Mouse (Mus musculus): Measurements from ENCODE around the gene Lrrc8c. TPM values are rescaled to one million over a fixed set of nuclear protein-coding genes. Genes with fewer than 3 reads are reported as not detected.

The Lrrc8c gene
- polyA plus RNA-seq, 1 experiment = 3.0 TPM

DNA sequence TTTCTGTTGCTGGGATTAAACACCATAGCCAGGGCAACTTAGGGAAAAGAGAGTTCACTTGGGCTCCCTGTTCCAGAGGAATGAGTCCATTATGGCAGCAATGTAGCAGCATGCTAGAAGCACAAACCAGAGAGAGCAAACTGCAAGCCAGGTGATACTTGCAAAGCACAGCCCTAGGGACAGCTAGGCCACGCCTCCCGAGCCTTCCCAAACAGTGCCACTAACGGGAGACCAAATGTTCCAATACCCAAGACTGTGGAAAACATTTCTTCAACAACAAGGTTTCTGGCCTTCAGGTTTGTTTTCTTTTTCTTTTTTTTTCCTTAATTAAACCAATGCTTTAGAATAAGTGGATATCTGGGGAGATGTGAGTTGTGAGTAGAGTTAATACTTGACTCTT lies 38.2 kb downstream of the Lrrc8c start:
- Histone ChIP-seq H3K4me3 (ENCODE audit: insufficient read depth, low read depth, low read length) (no peak overlapping the region), H3K27ac (replicated peaks; ENCODE audit: low read depth, low read length) (no peak overlapping the region), H3K4me1 (ENCODE audit: control insufficient read depth, insufficient read depth, insufficient read length, low read length) (peaks cover 15% of the 10 kb centered on the region; the same call in 1 of the 2 replicates)

DNA sequence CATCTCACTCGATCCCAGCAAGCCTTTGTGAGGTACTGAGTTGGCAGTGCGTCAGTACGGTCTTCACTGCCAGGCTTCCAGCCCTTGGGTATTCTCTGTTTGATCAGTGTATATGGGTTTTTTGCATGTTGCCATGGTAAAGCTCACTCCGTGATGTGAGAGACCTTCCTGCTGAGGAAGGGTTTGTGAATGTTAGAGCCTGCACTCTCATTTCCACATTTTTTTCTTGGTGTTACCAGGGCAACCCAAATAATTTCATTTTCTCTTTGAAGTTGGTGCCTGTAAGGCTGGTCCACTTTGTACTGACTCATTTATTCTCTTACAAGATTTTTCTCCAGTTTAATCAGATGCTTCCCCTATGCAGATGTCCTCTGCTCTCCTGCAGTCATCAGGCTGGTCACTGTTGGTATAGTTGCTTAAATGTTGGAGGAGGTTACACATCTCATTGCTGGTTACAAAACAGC lies 38.6 kb downstream of the Lrrc8c start:
- Histone ChIP-seq H3K27ac (replicated peaks; ENCODE audit: low read depth, low read length) (no peak overlapping the region), H3K4me1 (ENCODE audit: control insufficient read depth, insufficient read depth, insufficient read length, low read length) (peaks cover 11% of the 10 kb centered on the region; the same call in 1 of the 2 replicates), H3K4me3 (ENCODE audit: insufficient read depth, low read depth, low read length) (no peak overlapping the region)

DNA sequence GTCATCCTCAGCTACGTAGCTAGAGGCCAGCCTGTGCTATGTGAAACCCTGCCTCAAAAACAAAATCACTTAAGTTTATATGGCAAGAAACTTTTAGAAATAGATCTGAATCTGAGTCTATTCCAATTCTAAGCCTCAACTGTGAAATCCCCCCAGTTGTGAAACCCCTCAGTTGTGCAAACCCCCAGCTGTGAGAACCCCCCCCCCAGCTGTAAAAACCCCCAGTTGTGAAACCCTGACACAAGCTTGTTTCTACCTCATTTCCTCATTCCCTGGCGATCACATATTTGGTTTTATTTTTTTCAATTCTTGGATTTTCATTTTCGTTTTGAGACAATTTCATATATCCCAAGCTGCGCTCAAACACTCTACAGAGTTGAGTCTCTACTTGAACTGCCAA lies 39.3 kb downstream of the Lrrc8c start:
- peaks cover 10% of the 10 kb centered on the region; the same call in 1 of the 2 replicates for H3K4me1 ChIP-seq (ENCODE audit: control insufficient read depth, insufficient read depth, insufficient read length, low read length)
- H3K4me3 ChIP-seq (ENCODE audit: insufficient read depth, low read depth, low read length) = no peak overlapping the region
- H3K27ac ChIP-seq (replicated peaks; ENCODE audit: low read depth, low read length) = no peak overlapping the region

DNA sequence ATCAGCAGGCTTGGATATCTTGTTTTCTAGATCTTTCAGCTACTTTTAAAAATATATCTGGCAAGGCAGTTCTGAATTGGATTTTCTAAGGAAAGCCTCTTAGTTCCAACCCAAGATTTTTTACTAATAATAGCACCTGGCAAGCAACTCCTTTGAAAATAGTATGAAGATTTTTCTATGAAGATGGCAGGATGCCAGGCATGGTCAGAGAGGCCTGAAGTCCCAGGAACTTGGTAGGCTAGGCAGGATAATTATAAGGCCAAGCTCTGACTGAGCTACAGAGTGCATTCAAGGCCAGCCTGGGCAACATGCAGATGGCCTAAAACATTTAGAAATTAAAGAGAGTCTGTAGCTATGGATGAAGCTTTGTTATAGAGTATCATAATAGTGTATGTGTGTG lies 42.7 kb downstream of the Lrrc8c start:
- Histone ChIP-seq H3K4me1 (ENCODE audit: control insufficient read depth, insufficient read depth, insufficient read length, low read length) (peaks cover 11% of the 10 kb centered on the region; the same call in 1 of the 2 replicates), H3K4me3 (ENCODE audit: insufficient read depth, low read depth, low read length) (no peak overlapping the region), H3K27ac (replicated peaks; ENCODE audit: low read depth, low read length) (no peak overlapping the region)

DNA sequence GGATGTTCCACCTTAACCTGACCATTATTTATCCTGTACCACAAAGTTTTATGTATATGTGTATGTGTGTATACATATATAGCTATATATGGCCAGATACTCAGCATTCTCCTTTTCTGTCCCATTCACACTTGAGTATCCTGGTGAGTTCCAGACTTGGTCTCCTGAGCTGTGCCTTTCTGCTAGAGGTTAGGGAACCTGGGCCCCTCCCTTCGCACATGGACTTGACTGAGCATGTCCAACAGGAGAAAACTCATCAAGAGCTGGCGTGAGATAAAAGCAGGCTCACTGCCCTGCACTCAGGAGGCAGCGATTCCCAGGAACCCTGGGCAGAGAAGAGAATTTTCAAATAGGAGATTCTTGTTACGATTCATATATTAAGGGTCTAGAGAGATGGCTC lies 45.6 kb downstream of the Lrrc8c start:
- no peak overlapping the region for H3K27ac ChIP-seq (replicated peaks; ENCODE audit: low read depth, low read length)
- H3K4me3 ChIP-seq (ENCODE audit: insufficient read depth, low read depth, low read length) = no peak overlapping the region

DNA sequence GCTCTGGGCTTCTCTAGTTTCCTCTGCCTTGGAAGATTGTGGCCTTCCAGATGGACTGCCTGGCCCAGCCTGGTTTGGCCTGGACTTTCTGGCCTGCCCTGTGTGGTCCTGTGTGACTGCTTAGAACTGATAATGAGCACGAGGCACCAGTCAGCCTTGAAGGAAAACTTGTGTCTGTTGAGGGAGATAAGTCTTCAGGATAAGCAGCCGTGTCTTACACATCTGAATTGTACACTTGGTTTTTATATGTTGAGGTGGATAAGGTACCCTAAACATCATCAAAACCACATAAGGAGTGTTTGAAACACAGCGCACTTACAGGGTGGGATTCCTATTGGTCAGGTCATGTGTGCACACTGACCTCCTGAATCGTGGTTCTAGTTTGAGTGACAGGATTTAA lies 46.6 kb downstream of the Lrrc8c start:
- H3K4me3 ChIP-seq (ENCODE audit: insufficient read depth, low read depth, low read length) = no peak overlapping the region
- no peak overlapping the region for H3K27ac ChIP-seq (replicated peaks; ENCODE audit: low read depth, low read length)

More for the DNA sequence above, 45.6 kb downstream of the Lrrc8c start:
- peaks cover 17% of the 10 kb centered on the region; the same call in 1 of the 2 replicates for H3K4me1 ChIP-seq (ENCODE audit: control insufficient read depth, insufficient read depth, insufficient read length, low read length)

DNA sequence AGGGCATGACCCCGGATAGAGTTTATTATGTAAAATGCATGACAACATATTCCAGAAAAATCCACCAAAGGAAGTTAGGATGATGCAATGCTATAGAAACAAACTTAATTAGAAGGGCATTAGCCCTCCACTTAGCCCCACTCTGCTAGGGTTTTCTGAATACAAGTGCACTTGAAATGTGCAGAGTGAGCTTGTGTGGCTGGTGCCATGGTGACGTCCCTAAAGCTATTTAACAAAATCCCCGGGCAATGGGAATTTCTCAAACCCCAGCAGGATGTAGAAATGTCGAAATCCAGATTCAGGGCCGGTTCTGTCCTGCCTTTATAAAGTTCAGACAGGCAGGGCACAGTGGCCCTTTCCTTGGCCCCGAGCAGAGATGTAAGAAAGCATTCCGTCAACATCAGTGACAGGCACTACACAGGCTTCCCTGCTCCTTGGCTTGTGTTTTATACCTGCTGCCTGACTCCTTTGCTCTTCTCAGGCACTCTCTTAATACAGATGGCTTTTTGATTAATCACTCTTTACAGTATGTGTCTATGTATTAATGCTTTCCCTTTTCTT lies 47.7 kb downstream of the Lrrc8c start:
- Histone ChIP-seq H3K27ac (replicated peaks; ENCODE audit: low read depth, low read length) (no peak overlapping the region), H3K4me3 (ENCODE audit: insufficient read depth, low read depth, low read length) (no peak overlapping the region), H3K4me1 (ENCODE audit: control insufficient read depth, insufficient read depth, insufficient read length, low read length) (peaks cover 12% of the 10 kb centered on the region)

More for the DNA sequence above, 46.6 kb downstream of the Lrrc8c start:
- peaks cover 14% of the 10 kb centered on the region for H3K4me1 ChIP-seq (ENCODE audit: control insufficient read depth, insufficient read depth, insufficient read length, low read length)

DNA sequence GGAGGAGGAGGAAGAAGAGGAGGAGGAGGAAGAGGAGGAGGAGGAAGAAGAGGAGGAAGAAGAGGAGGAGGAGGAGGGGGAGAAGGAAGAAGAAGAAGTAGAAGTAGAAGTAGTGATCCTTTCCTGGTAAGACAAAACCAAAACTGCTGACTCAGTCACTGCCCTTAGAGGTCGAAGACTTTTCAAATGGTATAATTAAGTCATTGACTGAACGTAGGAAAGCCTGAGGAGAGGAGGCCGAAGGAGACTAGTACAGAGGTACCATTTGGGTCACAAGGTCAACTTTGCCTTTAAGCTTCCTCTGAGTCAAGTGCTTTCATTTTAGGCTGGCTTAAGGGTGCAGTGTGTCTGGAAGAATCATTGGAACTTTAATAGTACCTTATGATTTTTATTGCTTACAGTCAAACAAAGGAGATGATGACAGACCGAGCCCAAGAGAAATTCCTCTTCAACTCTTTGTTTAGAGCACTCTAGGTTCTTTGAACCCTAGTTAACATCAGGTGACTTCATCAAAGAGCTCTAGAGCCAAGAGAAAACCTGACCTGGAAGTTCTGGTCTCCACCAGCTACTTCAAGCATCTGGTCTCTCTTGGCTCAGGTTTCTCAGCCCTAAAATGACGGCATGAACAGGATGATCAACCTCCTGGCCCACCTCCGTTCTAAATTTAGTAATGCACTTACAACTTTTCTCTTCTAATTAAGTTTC lies 49.0 kb downstream of the Lrrc8c start:
- peaks cover 12% of the 10 kb centered on the region for H3K4me1 ChIP-seq (ENCODE audit: control insufficient read depth, insufficient read depth, insufficient read length, low read length)
- H3K27ac ChIP-seq (replicated peaks; ENCODE audit: low read depth, low read length) = peak overlapping the region; percentile 73
- H3K4me3 ChIP-seq (ENCODE audit: insufficient read depth, low read depth, low read length) = no peak overlapping the region

DNA sequence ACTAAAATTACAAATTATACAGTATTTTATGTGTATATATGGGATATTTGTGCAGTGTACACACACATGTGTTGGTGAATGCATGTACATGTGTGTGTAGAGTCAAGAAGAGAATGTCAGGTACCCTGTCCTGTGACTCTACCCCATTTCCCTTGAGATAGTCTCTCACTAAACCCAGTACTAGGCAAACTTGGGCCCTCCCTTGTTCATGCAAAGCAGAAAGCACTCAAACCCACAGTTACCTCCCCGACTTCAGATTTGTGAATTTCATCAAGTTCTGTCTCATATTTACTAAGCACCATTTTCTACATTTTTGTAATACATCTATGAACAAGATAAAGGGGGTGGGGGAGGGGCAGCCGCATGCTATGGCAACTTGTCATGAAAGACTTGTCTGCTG lies 50.0 kb downstream of the Lrrc8c start:
- H3K4me3 ChIP-seq (ENCODE audit: insufficient read depth, low read depth, low read length) = no peak overlapping the region
- H3K4me1 ChIP-seq (ENCODE audit: control insufficient read depth, insufficient read depth, insufficient read length, low read length) = peaks cover 14% of the 10 kb centered on the region
- H3K27ac ChIP-seq (replicated peaks; ENCODE audit: low read depth, low read length) = peak overlapping the region; percentile 48; the same call in 1 of the 2 replicates

DNA sequence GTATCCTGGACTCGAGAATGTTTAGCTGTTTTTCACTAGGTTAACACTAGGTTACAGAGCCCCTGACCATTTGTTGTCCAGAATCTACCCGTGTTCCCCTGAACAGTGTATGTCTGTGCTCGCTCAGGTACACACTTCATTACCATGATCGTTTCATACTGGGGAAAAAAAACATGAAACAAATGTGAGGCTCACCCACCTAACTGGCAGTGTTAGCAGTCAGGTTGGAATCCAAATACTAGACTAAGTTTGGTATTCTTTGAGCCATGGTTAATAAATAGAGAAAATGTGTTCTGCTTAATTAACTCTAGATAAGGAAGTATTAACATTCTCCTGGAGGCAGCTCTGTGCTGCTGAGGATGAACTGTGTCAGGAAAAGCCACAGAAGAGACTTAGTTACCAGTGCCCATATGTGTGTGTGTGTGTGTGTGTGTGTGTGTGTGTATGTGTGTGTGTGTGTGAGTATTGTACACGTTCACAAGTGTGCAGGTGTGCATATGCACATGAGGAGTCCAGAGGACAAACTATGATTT lies 53.0 kb downstream of the Lrrc8c start:
- Histone ChIP-seq H3K27ac (replicated peaks; ENCODE audit: low read depth, low read length) (no peak overlapping the region), H3K4me1 (ENCODE audit: control insufficient read depth, insufficient read depth, insufficient read length, low read length) (peaks cover 11% of the 10 kb centered on the region), H3K4me3 (ENCODE audit: insufficient read depth, low read depth, low read length) (no peak overlapping the region)

DNA sequence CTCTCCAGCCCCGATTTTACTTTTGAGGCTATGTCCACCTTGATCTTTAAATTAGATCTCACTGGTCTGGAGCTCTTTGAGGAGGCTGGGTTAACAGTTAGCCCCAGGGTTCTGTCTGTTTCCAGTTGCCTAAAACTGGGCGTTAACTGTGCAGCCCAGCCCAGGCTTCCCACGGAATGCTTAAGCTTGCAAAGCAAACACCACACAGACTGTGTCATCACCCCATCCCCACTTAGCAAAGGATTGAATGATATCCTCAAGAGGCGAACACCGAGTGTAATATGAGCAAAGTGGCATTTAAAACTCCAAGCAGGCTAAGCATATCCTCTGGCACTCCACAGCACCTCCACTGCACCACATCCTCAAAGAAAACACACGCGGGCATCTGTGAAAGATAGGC lies 53.7 kb downstream of the Lrrc8c start:
- no peak overlapping the region for H3K4me3 ChIP-seq (ENCODE audit: insufficient read depth, low read depth, low read length)
- H3K27ac ChIP-seq (replicated peaks; ENCODE audit: low read depth, low read length) = no peak overlapping the region
- peaks cover 10% of the 10 kb centered on the region for H3K4me1 ChIP-seq (ENCODE audit: control insufficient read depth, insufficient read depth, insufficient read length, low read length)

DNA sequence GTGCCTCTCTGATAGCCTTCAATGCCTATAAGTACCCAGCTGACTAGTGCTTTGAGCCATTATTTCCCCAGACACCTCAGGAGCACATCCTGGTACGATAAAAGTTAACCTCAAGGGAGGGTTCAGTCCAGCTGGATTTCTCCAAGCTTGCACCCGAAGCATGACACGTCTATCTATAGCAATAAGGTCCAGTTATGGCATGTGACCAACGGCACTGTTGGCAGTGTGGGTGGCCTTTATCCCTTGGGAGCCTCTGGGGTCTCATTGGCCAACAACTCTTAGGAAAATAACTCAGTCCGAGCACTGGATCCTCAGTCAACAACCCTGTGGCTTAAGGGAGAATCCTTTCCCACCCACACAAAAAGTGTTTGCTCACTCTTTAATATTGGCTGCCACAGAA lies 55.6 kb downstream of the Lrrc8c start:
- H3K4me1 ChIP-seq (ENCODE audit: control insufficient read depth, insufficient read depth, insufficient read length, low read length) = peaks cover 10% of the 10 kb centered on the region
- no peak overlapping the region for H3K4me3 ChIP-seq (ENCODE audit: insufficient read depth, low read depth, low read length)
- no peak overlapping the region for H3K27ac ChIP-seq (replicated peaks; ENCODE audit: low read depth, low read length)

DNA sequence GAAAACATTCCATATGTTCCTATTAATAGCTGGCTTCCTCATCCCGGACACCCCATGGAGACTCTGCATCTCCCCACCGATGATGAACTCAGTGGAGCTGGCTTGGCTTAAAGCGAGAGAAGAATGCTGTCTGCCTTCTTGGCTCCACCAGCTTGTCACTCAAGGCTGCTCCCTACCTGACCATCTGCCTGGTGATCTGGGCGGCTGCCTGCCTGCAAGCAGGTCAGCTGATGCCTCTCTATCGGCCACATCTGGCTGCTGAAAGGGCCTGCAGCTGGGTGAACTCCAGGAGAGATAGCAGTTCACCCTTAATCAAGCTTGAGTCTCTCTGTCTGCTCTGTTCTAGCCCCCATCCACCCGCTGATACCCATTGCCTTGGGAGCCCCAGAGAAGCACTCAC lies 56.7 kb downstream of the Lrrc8c start:
- Histone ChIP-seq H3K4me3 (ENCODE audit: insufficient read depth, low read depth, low read length) (no peak overlapping the region), H3K27ac (replicated peaks; ENCODE audit: low read depth, low read length) (no peak overlapping the region), H3K4me1 (ENCODE audit: control insufficient read depth, insufficient read depth, insufficient read length, low read length) (peaks cover 10% of the 10 kb centered on the region; the same call in 1 of the 2 replicates)

DNA sequence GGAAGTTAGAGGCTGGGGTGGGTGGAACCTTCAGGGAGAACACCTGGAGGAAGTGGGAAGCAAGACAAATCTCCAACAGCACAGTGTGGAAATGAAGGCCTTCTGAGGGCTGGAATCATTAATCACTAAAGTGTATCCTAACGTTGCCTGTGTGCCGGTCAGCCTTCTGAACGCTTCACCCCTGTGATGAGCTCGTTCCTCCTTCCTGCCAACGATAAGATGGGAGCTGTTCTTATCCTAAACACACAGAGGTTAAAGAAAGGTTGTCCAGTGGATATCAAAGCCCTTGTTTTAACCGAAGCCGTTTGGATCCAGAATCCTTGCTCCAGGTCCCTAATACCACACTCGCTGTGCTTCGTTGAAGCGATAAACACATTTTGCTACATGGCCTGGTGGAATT lies 61.7 kb downstream of the Lrrc8c start:
- peak overlapping the region; percentile 29; the same call in 1 of the 2 replicates for H3K27ac ChIP-seq (replicated peaks; ENCODE audit: low read depth, low read length)
- H3K4me3 ChIP-seq (ENCODE audit: insufficient read depth, low read depth, low read length) = no peak overlapping the region
- H3K4me1 ChIP-seq (ENCODE audit: control insufficient read depth, insufficient read depth, insufficient read length, low read length) = peaks cover 28% of the 10 kb centered on the region

DNA sequence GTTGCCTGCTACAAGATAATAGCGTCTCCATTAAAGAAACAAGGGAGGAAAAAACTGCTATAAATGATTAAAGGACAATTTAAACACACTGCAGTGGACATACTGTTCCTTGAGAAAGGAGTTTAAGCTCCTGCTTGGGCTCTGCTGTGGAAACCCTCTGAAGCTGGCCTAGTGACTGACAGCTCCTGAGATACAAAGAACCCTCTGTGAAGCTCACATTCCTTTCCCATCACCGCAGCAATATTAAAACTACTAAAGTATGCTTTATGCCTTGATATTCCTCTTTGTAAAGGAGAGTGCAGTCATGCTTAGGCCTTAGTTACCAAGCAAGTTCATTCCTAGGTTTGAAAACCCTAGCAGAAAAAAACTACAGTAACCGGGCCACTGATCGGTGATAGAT lies 66.7 kb downstream of the Lrrc8c start:
- Histone ChIP-seq H3K4me1 (ENCODE audit: control insufficient read depth, insufficient read depth, insufficient read length, low read length) (peaks cover 19% of the 10 kb centered on the region), H3K27ac (replicated peaks; ENCODE audit: low read depth, low read length) (peak overlapping the region; percentile 96), H3K4me3 (ENCODE audit: insufficient read depth, low read depth, low read length) (no peak overlapping the region)

DNA sequence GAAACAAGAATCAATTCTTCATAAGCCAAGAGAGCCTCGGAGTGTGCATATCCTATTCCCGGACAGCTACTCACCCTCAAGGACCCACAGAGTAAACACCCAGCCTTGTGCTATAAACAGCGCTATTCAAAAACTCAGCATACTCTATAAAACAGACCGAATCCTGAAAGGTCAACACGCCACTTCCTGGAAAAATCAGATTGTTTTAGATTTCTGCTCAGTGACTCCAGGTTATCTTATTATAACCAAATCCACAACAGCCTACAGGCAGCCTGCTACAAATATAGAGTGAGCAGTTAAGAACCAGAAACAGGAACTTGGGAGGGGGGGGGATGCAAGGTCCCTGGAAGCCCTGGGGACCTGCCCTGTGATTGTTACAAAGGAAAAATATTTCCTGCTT lies 67.5 kb downstream of the Lrrc8c start:
- no peak overlapping the region for H3K4me3 ChIP-seq (ENCODE audit: insufficient read depth, low read depth, low read length)
- peaks cover 17% of the 10 kb centered on the region for H3K4me1 ChIP-seq (ENCODE audit: control insufficient read depth, insufficient read depth, insufficient read length, low read length)
- peak overlapping the region; percentile 98 for H3K27ac ChIP-seq (replicated peaks; ENCODE audit: low read depth, low read length)

Data from brown adipose tissue, adult 24 weeks (tissue).